Mouse (Mus musculus): ENCODE measurements around the gene Peli2. TPM values are rescaled to one million over a fixed set of nuclear protein-coding genes. Genes with fewer than 3 reads are reported as not detected.
A peak's percentile ranks its signal among the peaks of the same experiment; 100 is the strongest.

Peli2 gene
- polyA plus RNA-seq, 1 experiment from 2014 or later = 6.3 TPM

DNA sequence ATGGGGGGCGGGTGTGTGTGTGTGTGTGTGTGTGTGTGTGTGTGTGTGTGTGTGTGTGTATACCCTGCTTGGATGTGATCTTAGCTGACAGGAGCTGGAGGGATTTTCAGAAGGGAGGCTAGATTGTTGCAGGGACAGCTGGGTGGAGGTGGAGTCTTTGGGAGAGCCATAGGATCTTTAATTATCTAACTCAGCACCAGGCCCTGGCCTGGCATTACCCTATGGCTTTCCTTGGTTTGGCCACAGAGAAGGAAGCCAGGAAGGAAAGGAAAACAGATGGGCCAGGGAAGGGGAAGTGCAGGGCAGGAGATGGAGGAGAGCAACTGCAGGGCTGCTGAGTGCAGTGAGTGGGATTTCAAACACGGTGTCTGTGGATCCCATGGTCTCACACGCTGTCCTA lies 18.8 kb downstream of the Peli2 start:
- Histone ChIP-seq H3K4me3 (replicated peaks; ENCODE audit: low read length) (no peak overlapping the region), H3K4me2 (ENCODE audit: low read depth, low read length) (no peak overlapping the region), H3K9ac (ENCODE audit: low read length) (no peak overlapping the region), H3K9me3 (replicated peaks; ENCODE audit: control insufficient read depth, low read length) (no peaks in the 10 kb centered on the region), H3K27ac (ENCODE audit: low read length) (no peak overlapping the region), H3K36me3 (ENCODE audit: control insufficient read depth, insufficient read depth, low read length) (no peaks in the 10 kb centered on the region), H3K4me1 (ENCODE audit: control insufficient read depth, insufficient read depth, low read length) (peaks cover 11% of the 10 kb centered on the region), H3K27me3 (ENCODE audit: control insufficient read depth, insufficient read depth, low read length) (no peaks in the 10 kb centered on the region)
- WGBS = 79% methylated on average over 3 of the region's 3 CpGs
- no peak for ATAC-seq (ENCODE audit: insufficient read depth, low FRiP score)

DNA sequence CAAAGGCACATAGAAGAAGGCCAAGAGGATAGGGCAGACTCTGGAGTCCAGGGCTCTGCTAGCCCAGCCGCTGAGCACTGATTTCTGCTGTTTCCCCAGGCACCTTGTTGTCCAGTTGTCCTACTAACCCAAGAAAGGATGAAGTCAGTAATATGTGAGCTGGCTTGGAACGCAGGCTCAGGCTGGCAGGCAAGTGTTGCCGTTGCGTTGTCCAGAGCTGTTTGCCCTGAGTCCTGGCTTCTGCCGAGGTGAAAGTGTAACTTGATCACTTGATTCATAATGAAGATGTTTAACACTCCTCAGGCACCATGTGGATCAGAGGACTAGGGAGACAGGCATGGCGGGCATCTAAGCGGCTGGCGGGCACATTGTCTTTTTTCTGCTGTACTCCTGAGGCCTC lies 21.1 kb downstream of the Peli2 start:
- H3K9ac ChIP-seq (ENCODE audit: low read length) = no peak overlapping the region
- ATAC-seq (ENCODE audit: insufficient read depth, low FRiP score) = no peak
- no peak overlapping the region for H3K4me2 ChIP-seq (ENCODE audit: low read depth, low read length)
- H3K27me3 ChIP-seq (ENCODE audit: control insufficient read depth, insufficient read depth, low read length) = no peaks in the 10 kb centered on the region
- H3K4me3 ChIP-seq (replicated peaks; ENCODE audit: low read length) = no peak overlapping the region
- H3K27ac ChIP-seq (ENCODE audit: low read length) = no peak overlapping the region
- H3K9me3 ChIP-seq (replicated peaks; ENCODE audit: control insufficient read depth, low read length) = no peaks in the 10 kb centered on the region
- no peaks in the 10 kb centered on the region for H3K36me3 ChIP-seq (ENCODE audit: control insufficient read depth, insufficient read depth, low read length)
- WGBS = 75% methylated on average over 8 of the region's 8 CpGs
- 0 out of 2 replicates have a peak, but pooled peaks cover 2% of the 10 kb centered on the region for H3K4me1 ChIP-seq (ENCODE audit: control insufficient read depth, insufficient read depth, low read length)

DNA sequence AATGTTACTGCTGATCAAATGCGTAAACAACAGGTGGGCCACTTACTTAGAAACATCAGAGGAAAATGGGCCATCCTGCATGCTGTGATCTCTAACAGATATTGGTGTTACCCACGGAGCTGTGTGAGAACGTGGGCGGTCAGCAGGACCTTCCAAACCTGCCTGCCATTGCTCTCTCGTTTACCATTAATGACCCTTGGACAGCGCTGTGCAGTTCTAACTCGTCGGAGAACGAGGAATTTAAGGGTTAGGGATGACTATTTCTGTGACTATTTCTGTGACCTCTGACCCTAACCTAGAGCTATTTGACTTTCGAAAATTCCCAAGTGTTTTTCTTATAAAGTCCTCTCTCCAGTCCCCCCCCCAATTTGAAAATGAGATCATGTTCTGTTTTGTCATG lies 22.1 kb downstream of the Peli2 start:
- no peaks in the 10 kb centered on the region for H3K27me3 ChIP-seq (ENCODE audit: control insufficient read depth, insufficient read depth, low read length)
- H3K27ac ChIP-seq (ENCODE audit: low read length) = no peak overlapping the region
- H3K4me1 ChIP-seq (ENCODE audit: control insufficient read depth, insufficient read depth, low read length) = no peaks in the 10 kb centered on the region
- no peak overlapping the region for H3K9ac ChIP-seq (ENCODE audit: low read length)
- no peaks in the 10 kb centered on the region for H3K36me3 ChIP-seq (ENCODE audit: control insufficient read depth, insufficient read depth, low read length)
- no peak overlapping the region for H3K4me3 ChIP-seq (replicated peaks; ENCODE audit: low read length)
- H3K4me2 ChIP-seq (ENCODE audit: low read depth, low read length) = no peak overlapping the region
- no peak for ATAC-seq (ENCODE audit: insufficient read depth, low FRiP score)
- 71% methylated on average over 10 of the region's 10 CpGs for WGBS
- no peaks in the 10 kb centered on the region for H3K9me3 ChIP-seq (replicated peaks; ENCODE audit: control insufficient read depth, low read length)

DNA sequence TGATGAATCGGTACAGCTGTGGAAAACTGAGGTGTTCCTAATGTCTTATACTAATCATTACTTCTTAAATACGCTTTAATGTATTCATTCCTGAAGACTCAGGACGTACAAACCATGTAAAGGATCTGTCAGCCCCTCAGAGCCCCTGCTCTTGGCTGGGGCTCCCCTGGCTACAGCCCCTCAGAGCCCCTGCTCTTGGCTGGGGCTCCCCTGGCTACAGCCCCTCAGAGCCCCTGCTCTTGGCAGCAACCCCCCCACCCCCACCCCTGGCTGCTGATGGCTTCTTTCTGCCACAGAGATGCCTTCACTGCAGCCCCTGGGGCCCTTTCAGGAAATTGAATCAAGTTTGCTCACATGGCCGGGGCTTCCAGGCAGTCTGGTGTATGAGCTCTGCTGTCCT lies 22.5 kb downstream of the Peli2 start:
- Histone ChIP-seq H3K36me3 (ENCODE audit: control insufficient read depth, insufficient read depth, low read length) (no peaks in the 10 kb centered on the region), H3K27me3 (ENCODE audit: control insufficient read depth, insufficient read depth, low read length) (no peaks in the 10 kb centered on the region), H3K27ac (ENCODE audit: low read length) (no peak overlapping the region), H3K9me3 (replicated peaks; ENCODE audit: control insufficient read depth, low read length) (no peaks in the 10 kb centered on the region), H3K4me3 (replicated peaks; ENCODE audit: low read length) (no peak overlapping the region), H3K4me2 (ENCODE audit: low read depth, low read length) (no peak overlapping the region), H3K9ac (ENCODE audit: low read length) (no peak overlapping the region), H3K4me1 (ENCODE audit: control insufficient read depth, insufficient read depth, low read length) (no peaks in the 10 kb centered on the region)
- no peak for ATAC-seq (ENCODE audit: insufficient read depth, low FRiP score)
- WGBS = 55% methylated on average over 4 of the region's 4 CpGs

DNA sequence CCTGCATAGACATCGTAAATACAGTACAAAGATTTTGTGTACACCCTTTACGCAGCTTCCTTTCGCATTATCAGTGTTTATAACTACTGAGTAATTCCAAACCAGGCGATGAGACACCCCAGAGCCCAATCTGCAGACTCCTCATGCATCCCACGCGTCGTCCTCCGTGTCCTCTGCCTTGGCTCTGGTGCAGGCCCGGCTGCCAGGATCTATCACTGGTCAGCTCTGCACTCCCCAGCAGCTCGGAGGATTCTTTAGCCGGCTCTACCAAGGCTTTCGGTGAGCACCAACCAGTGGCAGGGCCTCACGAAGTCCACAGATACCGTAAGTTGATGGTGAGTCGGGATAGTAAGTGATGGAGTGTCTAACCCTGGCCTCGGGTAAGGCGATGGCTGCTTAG lies 23.7 kb downstream of the Peli2 start:
- Histone ChIP-seq H3K27ac (ENCODE audit: low read length) (no peak overlapping the region), H3K36me3 (ENCODE audit: control insufficient read depth, insufficient read depth, low read length) (no peaks in the 10 kb centered on the region), H3K9ac (ENCODE audit: low read length) (peak overlapping the region; percentile 23; the same call in 1 of the 2 replicates), H3K4me2 (ENCODE audit: low read depth, low read length) (no peak overlapping the region), H3K4me1 (ENCODE audit: control insufficient read depth, insufficient read depth, low read length) (no peaks in the 10 kb centered on the region), H3K9me3 (replicated peaks; ENCODE audit: control insufficient read depth, low read length) (no peaks in the 10 kb centered on the region), H3K27me3 (ENCODE audit: control insufficient read depth, insufficient read depth, low read length) (no peaks in the 10 kb centered on the region), H3K4me3 (replicated peaks; ENCODE audit: low read length) (no peak overlapping the region)
- ATAC-seq (ENCODE audit: insufficient read depth, low FRiP score) = no peak
- WGBS = 76% methylated on average over 17 of the region's 17 CpGs

- no peak overlapping the region for H3K4me2 ChIP-seq (ENCODE audit: low read depth, low read length)
- peaks cover 3% of the 10 kb centered on the region; the same call in 1 of the 2 replicates for H3K4me1 ChIP-seq (ENCODE audit: control insufficient read depth, insufficient read depth, low read length)
- WGBS = 84% methylated on average over 6 of the region's 6 CpGs
- ATAC-seq (ENCODE audit: insufficient read depth, low FRiP score) = no peak
- H3K36me3 ChIP-seq (ENCODE audit: control insufficient read depth, insufficient read depth, low read length) = no peaks in the 10 kb centered on the region
- H3K4me3 ChIP-seq (replicated peaks; ENCODE audit: low read length) = no peak overlapping the region
- no peak overlapping the region for H3K27ac ChIP-seq (ENCODE audit: low read length)
- H3K9ac ChIP-seq (ENCODE audit: low read length) = no peak overlapping the region
- H3K27me3 ChIP-seq (ENCODE audit: control insufficient read depth, insufficient read depth, low read length) = no peaks in the 10 kb centered on the region
- no peaks in the 10 kb centered on the region for H3K9me3 ChIP-seq (replicated peaks; ENCODE audit: control insufficient read depth, low read length)
Measured at GRCm38 (mm10) chr14:48147688-48148087, 27.1 kb downstream of the Peli2 start.

DNA sequence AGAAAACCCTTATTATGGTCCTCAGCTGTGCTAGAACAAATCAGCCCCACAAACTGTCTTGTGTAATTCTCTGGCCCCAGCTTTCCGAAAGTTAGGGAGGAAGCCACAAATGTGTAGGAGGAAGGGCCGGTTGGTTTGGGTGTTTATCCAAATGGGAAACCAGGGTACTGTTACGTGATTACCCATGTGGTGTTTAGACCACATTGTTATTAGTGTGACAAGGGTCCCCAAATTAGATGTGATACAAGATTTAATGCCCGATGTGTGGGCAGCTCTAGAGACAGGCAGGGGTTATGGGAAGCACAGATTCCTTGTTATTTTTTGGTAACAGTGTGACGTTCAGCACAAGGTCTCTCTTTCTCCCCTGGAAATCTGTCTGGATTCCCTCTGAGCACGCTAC lies 28.0 kb downstream of the Peli2 start:
- H3K27ac ChIP-seq (ENCODE audit: low read length) = no peak overlapping the region
- H3K27me3 ChIP-seq (ENCODE audit: control insufficient read depth, insufficient read depth, low read length) = no peaks in the 10 kb centered on the region
- no peaks in the 10 kb centered on the region for H3K9me3 ChIP-seq (replicated peaks; ENCODE audit: control insufficient read depth, low read length)
- ATAC-seq (ENCODE audit: insufficient read depth, low FRiP score) = no peak
- H3K9ac ChIP-seq (ENCODE audit: low read length) = no peak overlapping the region
- H3K4me2 ChIP-seq (ENCODE audit: low read depth, low read length) = no peak overlapping the region
- no peaks in the 10 kb centered on the region for H3K36me3 ChIP-seq (ENCODE audit: control insufficient read depth, insufficient read depth, low read length)
- H3K4me3 ChIP-seq (replicated peaks; ENCODE audit: low read length) = no peak overlapping the region
- H3K4me1 ChIP-seq (ENCODE audit: control insufficient read depth, insufficient read depth, low read length) = peaks cover 3% of the 10 kb centered on the region; the same call in 1 of the 2 replicates
- WGBS = 87% methylated on average over 6 of the region's 6 CpGs

GRCm38 (mm10) chr14:48149351-48149750 lies 28.7 kb downstream of the Peli2 start:
- no peaks in the 10 kb centered on the region for H3K27me3 ChIP-seq (ENCODE audit: control insufficient read depth, insufficient read depth, low read length)
- WGBS = 86% methylated on average over 9 of the region's 9 CpGs
- no peak overlapping the region for H3K4me3 ChIP-seq (replicated peaks; ENCODE audit: low read length)
- no peak overlapping the region for H3K27ac ChIP-seq (ENCODE audit: low read length)
- no peak for ATAC-seq (ENCODE audit: insufficient read depth, low FRiP score)
- H3K4me2 ChIP-seq (ENCODE audit: low read depth, low read length) = no peak overlapping the region
- peaks cover 3% of the 10 kb centered on the region; the same call in 1 of the 2 replicates for H3K4me1 ChIP-seq (ENCODE audit: control insufficient read depth, insufficient read depth, low read length)
- H3K36me3 ChIP-seq (ENCODE audit: control insufficient read depth, insufficient read depth, low read length) = no peaks in the 10 kb centered on the region
- H3K9me3 ChIP-seq (replicated peaks; ENCODE audit: control insufficient read depth, low read length) = no peaks in the 10 kb centered on the region
- no peak overlapping the region for H3K9ac ChIP-seq (ENCODE audit: low read length)

DNA sequence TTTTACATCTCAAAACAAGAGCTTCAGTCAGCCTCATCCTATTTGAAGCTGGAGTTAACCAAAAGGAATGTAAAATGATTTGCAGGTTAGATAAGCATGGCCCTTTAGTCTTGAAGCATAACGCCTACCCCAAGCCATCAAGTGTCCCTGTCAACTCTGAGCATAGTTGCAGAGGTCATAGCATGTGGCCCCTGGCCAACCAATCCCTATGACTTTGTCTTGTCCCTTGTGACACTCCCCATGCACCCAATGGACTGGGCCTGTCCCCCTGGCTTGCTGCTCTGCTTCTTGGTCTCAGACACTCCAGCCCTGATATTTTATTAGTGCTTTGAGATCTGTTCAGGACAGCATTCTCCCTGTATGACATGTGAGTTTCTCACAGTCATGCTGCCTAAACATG lies 30.3 kb downstream of the Peli2 start:
- no peaks in the 10 kb centered on the region for H3K9me3 ChIP-seq (replicated peaks; ENCODE audit: control insufficient read depth, low read length)
- no peak overlapping the region for H3K4me3 ChIP-seq (replicated peaks; ENCODE audit: low read length)
- no peaks in the 10 kb centered on the region for H3K36me3 ChIP-seq (ENCODE audit: control insufficient read depth, insufficient read depth, low read length)
- no peak overlapping the region for H3K27ac ChIP-seq (ENCODE audit: low read length)
- no peak overlapping the region for H3K9ac ChIP-seq (ENCODE audit: low read length)
- no peaks in the 10 kb centered on the region for H3K27me3 ChIP-seq (ENCODE audit: control insufficient read depth, insufficient read depth, low read length)
- no peak for ATAC-seq (ENCODE audit: insufficient read depth, low FRiP score)
- WGBS = 82% methylated on average over 1 of the region's 1 CpGs
- no peak overlapping the region for H3K4me2 ChIP-seq (ENCODE audit: low read depth, low read length)
- H3K4me1 ChIP-seq (ENCODE audit: control insufficient read depth, insufficient read depth, low read length) = peaks cover 10% of the 10 kb centered on the region

GRCm38 (mm10) chr14:48151554-48151953 lies 30.9 kb downstream of the Peli2 start:
- peak overlapping the region; percentile 11; the same call in 1 of the 2 replicates for H3K27ac ChIP-seq (ENCODE audit: low read length)
- H3K4me2 ChIP-seq (ENCODE audit: low read depth, low read length) = no peak overlapping the region
- H3K9me3 ChIP-seq (replicated peaks; ENCODE audit: control insufficient read depth, low read length) = no peaks in the 10 kb centered on the region
- no peak for ATAC-seq (ENCODE audit: insufficient read depth, low FRiP score)
- WGBS = 73% methylated on average over 2 of the region's 2 CpGs
- H3K36me3 ChIP-seq (ENCODE audit: control insufficient read depth, insufficient read depth, low read length) = no peaks in the 10 kb centered on the region
- no peak overlapping the region for H3K9ac ChIP-seq (ENCODE audit: low read length)
- H3K4me1 ChIP-seq (ENCODE audit: control insufficient read depth, insufficient read depth, low read length) = peaks cover 10% of the 10 kb centered on the region
- H3K4me3 ChIP-seq (replicated peaks; ENCODE audit: low read length) = no peak overlapping the region
- H3K27me3 ChIP-seq (ENCODE audit: control insufficient read depth, insufficient read depth, low read length) = no peaks in the 10 kb centered on the region
